Mouse (Mus musculus) heart, postnatal 0 days (tissue): Measurements from ENCODE around the gene Kat5.

ENCODE experiments used
- CTCF ChIP-seq: IDR thresholded peaks from 2 replicates; pipeline ENCODE4 v1.5.1; 2016; ENCODE audit warnings: antibody characterized with exemption, control low read depth, low read depth
- EP300 ChIP-seq: IDR thresholded peaks from 2 replicates; pipeline ENCODE4 v1.6.1; 2016; ENCODE audit warnings: antibody characterized with exemption, low read depth

GRCm38 (mm10) chr19:5651502-5652274 is 41.7 kb upstream of the Kat5 start:
- TF ChIP-seq EP300 = no peak
- TF ChIP-seq CTCF = no peak
